Mouse (Mus musculus) myocyte (in vitro differentiated cells): ENCODE data around the gene Ranbp1. TPM values are rescaled to one million over a fixed set of nuclear protein-coding genes. Genes with fewer than 3 reads are reported as not detected.
"Not testable (repeated sequence)": the region's sequence is repeated elsewhere in the genome, so short reads cannot be mapped to it uniquely, and the experiment has no call there.

ENCODE experiments used
- H3K27me3 ChIP-seq: one replicate; pipeline ENCODE4 v1.6.1; 2011; ENCODE audit not compliant: control insufficient read depth, insufficient read depth, insufficient read length
- H3K36me3 ChIP-seq: one replicate; pipeline ENCODE4 v1.6.1; 2011; ENCODE audit not compliant: control insufficient read depth, insufficient read depth
- H3K4me2 ChIP-seq: one replicate; pipeline ENCODE4 v1.6.1; 2011; ENCODE audit warnings: low read depth, control low read depth
- H3K4me3 ChIP-seq: one replicate; pipeline ENCODE4 v1.5.1; 2011; ENCODE audit warnings: mild to moderate bottlenecking, control low read depth, moderate library complexity
- H3K79me2 ChIP-seq: one replicate; pipeline ENCODE4 v1.6.1; 2011; ENCODE audit not compliant: control insufficient read depth, insufficient read depth
- H3ac ChIP-seq: one replicate; pipeline ENCODE4 v1.6.1; 2011; ENCODE audit not compliant: control insufficient read depth, insufficient read length
- CEBPB ChIP-seq: IDR thresholded peaks from 2 replicates; pipeline ENCODE4 v1.6.1; 2011; ENCODE audit warnings: mild to moderate bottlenecking, moderate library complexity; ENCODE audit not compliant: poor library complexity, insufficient read depth, severe bottlenecking
- E2F4 ChIP-seq: IDR thresholded peaks from one replicate; pipeline ENCODE4 v1.6.1; 2011; ENCODE audit warnings: mild to moderate bottlenecking, control low read depth, moderate library complexity; ENCODE audit not compliant: insufficient read depth
- MAX ChIP-seq: IDR thresholded peaks from one replicate; pipeline ENCODE4 v1.6.1; 2011; ENCODE audit warnings: low read depth, mild to moderate bottlenecking, control low read depth
- MYOD1 ChIP-seq, 3 experiments: IDR thresholded peaks; one replicate each; pipeline ENCODE4 v1.6.1; 2011; ENCODE audit warnings: control low read depth in 2 of 3, low read depth in 2 of 3, mild to moderate bottlenecking in 2 of 3, moderate library complexity in 1 of 3; ENCODE audit not compliant: insufficient read length in 2 of 3, control insufficient read depth in 1 of 3
- MYOG ChIP-seq, 3 experiments: IDR thresholded peaks; one replicate each; pipeline ENCODE4 v1.6.1; 2011; ENCODE audit warnings: control low read depth in 2 of 3, low read depth in 2 of 3, mild to moderate bottlenecking in 2 of 3; ENCODE audit not compliant: insufficient read length in 2 of 3, control insufficient read depth in 1 of 3, insufficient read depth in 1 of 3
- POLR2A ChIP-seq: IDR thresholded peaks from one replicate; pipeline ENCODE4 v1.6.1; 2011; ENCODE audit warnings: low read depth, mild to moderate bottlenecking, control low read depth, moderate library complexity; ENCODE audit not compliant: insufficient read length
- POLR2AphosphoS2 ChIP-seq: IDR thresholded peaks from one replicate; pipeline ENCODE4 v1.6.1; 2011; ENCODE audit warnings: low read depth, control low read depth; ENCODE audit not compliant: insufficient read length
- REST ChIP-seq: IDR thresholded peaks from one replicate; pipeline ENCODE4 v1.6.1; 2011; ENCODE audit warnings: mild to moderate bottlenecking, control low read depth, moderate library complexity; ENCODE audit not compliant: insufficient read depth, insufficient read length
- SRF ChIP-seq: IDR thresholded peaks from one replicate; pipeline ENCODE4 v1.6.1; 2011; ENCODE audit warnings: low read depth; ENCODE audit not compliant: control insufficient read depth, insufficient read length
- TCF12 ChIP-seq: IDR thresholded peaks from one replicate; pipeline ENCODE4 v1.6.1; 2011; ENCODE audit warnings: mild to moderate bottlenecking, control low read depth; ENCODE audit not compliant: poor library complexity, insufficient read depth, severe bottlenecking
- TCF3 ChIP-seq: IDR thresholded peaks from one replicate; pipeline ENCODE4 v1.6.1; 2011; ENCODE audit warnings: low read depth, control low read depth; ENCODE audit not compliant: insufficient read length
- USF1 ChIP-seq: IDR thresholded peaks from one replicate; pipeline ENCODE4 v1.6.1; 2011; ENCODE audit warnings: low read depth, mild to moderate bottlenecking, control low read depth, moderate library complexity
- polyA plus RNA-seq: library from polyadenylated mRNA; unstranded; fragments of >200 nt; fragmentation: generic; extraction: Trizol; gene quantifications from one replicate; pipeline ENCODE4 v1.2.1, GENCODE M21; 2012; ENCODE audit warnings: missing spikeins

Ranbp1 gene
- polyA plus RNA-seq, result 150 TPM

GRCm38 (mm10) chr16:18248433-18249363, at the start of gene Ranbp1, which contains the start of gene Trmt2a:
Gene Ranbp1, minus strand, starts transcription at chr16:18248732.
Gene Trmt2a, plus strand, starts transcription at chr16:18248679.
- no peak for TF ChIP-seq SRF
- TF ChIP-seq TCF12, result no peak
- no peak for TF ChIP-seq MAX
- TF ChIP-seq CEBPB, result no peak
- no peak for TF ChIP-seq REST
- TF ChIP-seq E2F4, result peak; percentile 91
- no peak for TF ChIP-seq USF1
- TF ChIP-seq POLR2AphosphoS2, result peak; percentile 98
- no peak for TF ChIP-seq MYOG (IDR thresholded peaks at IDR 0.05; ENCODE audit: control insufficient read depth in 1 of 3, insufficient read depth in 1 of 3, insufficient read length in 2 of 3, low read depth in 2 of 3)
- TF ChIP-seq TCF3, result no peak
- TF ChIP-seq POLR2A, result peak; percentile 94
- peak in 2 of 3 experiments; percentile 41 to 58 for TF ChIP-seq MYOD1 (IDR thresholded peaks at IDR 0.05; ENCODE audit: control insufficient read depth in 1 of 3, insufficient read length in 2 of 3, low read depth in 2 of 3)
- peak within 1 kb of the TSS; percentile 79 for H3K4me2 ChIP-seq
- peaks cover 61% of the 10 kb centered on the region for H3K79me2 ChIP-seq

DNA sequence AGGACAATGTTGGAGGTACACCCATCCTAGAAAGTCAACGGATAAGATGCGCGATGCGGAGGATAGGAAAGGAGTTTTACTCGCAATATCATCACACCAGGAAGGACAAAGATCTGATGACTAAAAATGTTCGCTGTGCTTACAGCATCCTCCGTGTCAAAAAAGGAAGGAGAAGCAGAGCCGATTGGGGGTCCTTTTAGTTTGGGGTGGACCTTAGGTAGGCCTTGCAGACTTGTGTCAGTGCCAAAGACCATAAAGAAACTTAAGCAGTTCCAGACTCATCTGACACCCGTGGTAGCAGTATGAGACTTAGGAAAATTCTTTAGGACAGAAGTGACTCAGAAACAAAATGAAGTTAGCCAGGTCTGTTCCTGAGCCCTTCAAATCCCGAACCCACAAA, 41.1 kb upstream of the Ranbp1 start:
- Histone ChIP-seq H3K79me2 (peaks cover 41% of the 10 kb centered on the region), H3K4me2 (peak overlapping the region; percentile 56), H3ac (peak overlapping the region; percentile 59), H3K4me3 (peak overlapping the region; percentile 53)
- H3K36me3 ChIP-seq, H3K27me3 ChIP-seq: not testable (repeated sequence)

More at GRCm38 (mm10) chr16:18248433-18249363, at the start of gene Ranbp1, which contains the start of gene Trmt2a:
- Histone ChIP-seq H3ac (peak within 1 kb of the TSS; percentile 83), H3K4me3 (peak within 1 kb of the TSS; percentile 95), H3K27me3 (no peaks in the 10 kb centered on the region), H3K36me3 (peaks cover 45% of the 10 kb centered on the region)

- Histone ChIP-seq H3K79me2 (peaks cover 44% of the 10 kb centered on the region), H3K36me3 (peaks cover 14% of the 10 kb centered on the region), H3K4me2 (peak within 1 kb of the TSS; percentile 90), H3ac (peak within 1 kb of the TSS; percentile 59), H3K27me3 (no peaks in the 10 kb centered on the region), H3K4me3 (peak within 1 kb of the TSS; percentile 53)
- peak; percentile 77 for TF ChIP-seq E2F4
- no peak for TF ChIP-seq REST
- TF ChIP-seq POLR2AphosphoS2, result peak; percentile 39
- TF ChIP-seq USF1, result no peak
- peak in 2 of 3 experiments; percentile 55 to 56 for TF ChIP-seq MYOG (IDR thresholded peaks at IDR 0.05; ENCODE audit: control insufficient read depth in 1 of 3, insufficient read depth in 1 of 3, insufficient read length in 2 of 3, low read depth in 2 of 3)
- TF ChIP-seq POLR2A, result peak; percentile 62
- no peak for TF ChIP-seq CEBPB
- peak in 2 of 3 experiments; percentile 6 to 38 for TF ChIP-seq MYOD1 (IDR thresholded peaks at IDR 0.05; ENCODE audit: control insufficient read depth in 1 of 3, insufficient read length in 2 of 3, low read depth in 2 of 3)
- no peak for TF ChIP-seq TCF12
- TF ChIP-seq MAX, result no peak
- TF ChIP-seq SRF, result no peak
- no peak for TF ChIP-seq TCF3
These were observed 40.6 kb upstream of the Ranbp1 start, which contains the start of gene Dgcr8 for GRCm38 (mm10) chr16:18289067-18289588. Gene Dgcr8, minus strand, starts transcription at chr16:18289246.

GRCm38 (mm10) chr16:18288581-18289061, 40.1 kb upstream of the Ranbp1 start:
- H3K36me3 ChIP-seq, result peaks cover 20% of the 10 kb centered on the region
- H3K79me2 ChIP-seq, result peaks cover 44% of the 10 kb centered on the region
- peak overlapping the region; percentile 53 for H3K4me3 ChIP-seq
- TF ChIP-seq POLR2A (no peak), MYOG (IDR thresholded peaks at IDR 0.05; ENCODE audit: control insufficient read depth in 1 of 3, insufficient read depth in 1 of 3, insufficient read length in 2 of 3, low read depth in 2 of 3) (peak in 1 of 3 experiments; percentile 4)
- H3K4me2 ChIP-seq, result peak overlapping the region; percentile 90
- H3K27me3 ChIP-seq, result no peaks in the 10 kb centered on the region
- H3ac ChIP-seq, result peak overlapping the region; percentile 59

DNA sequence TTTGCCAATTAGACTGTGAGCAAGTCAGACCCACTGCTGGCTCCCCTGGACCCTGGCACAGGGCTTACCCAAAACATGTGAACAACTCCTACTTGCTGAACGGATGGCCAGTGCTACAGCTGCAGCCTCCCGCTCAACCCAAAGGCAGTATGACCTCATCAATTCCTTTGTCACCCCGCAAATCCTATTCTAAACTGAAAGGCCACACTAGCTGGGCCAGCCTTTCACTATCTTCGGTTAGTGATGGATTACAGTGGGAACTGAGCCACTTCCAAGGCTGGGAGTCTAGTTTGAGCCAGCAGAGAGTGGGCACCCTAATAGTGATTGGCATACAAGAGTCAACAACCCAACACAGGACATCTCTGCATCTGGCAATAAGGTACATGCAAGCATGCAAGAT, 39.6 kb upstream of the Ranbp1 start:
- peaks cover 23% of the 10 kb centered on the region for H3K36me3 ChIP-seq
- H3K27me3 ChIP-seq, result no peaks in the 10 kb centered on the region
- H3ac ChIP-seq, result peak overlapping the region; percentile 59
- H3K79me2 ChIP-seq, result peaks cover 44% of the 10 kb centered on the region
- TF ChIP-seq MYOG (IDR thresholded peaks at IDR 0.05; ENCODE audit: control insufficient read depth in 1 of 3, insufficient read depth in 1 of 3, insufficient read length in 2 of 3, low read depth in 2 of 3), result no peak
- no peak for TF ChIP-seq TCF12
- no peak for TF ChIP-seq REST
- peak overlapping the region; percentile 53 for H3K4me3 ChIP-seq
- H3K4me2 ChIP-seq, result peak overlapping the region; percentile 90
